Mouse (Mus musculus) cerebellum, postnatal 36 days (tissue): ENCODE data around the gene Loxl3.

Source experiments
- DNase-seq, 2 experiments: peaks; one replicate each; pipeline ENCODE4 v3.0.0; 2021 to 2022; ENCODE audit warnings: mixed read lengths in 2 of 2

Loxl3 gene

GRCm38 (mm10) chr6:83019044-83019443 lies 14.9 kb upstream of the Loxl3 start:
- DNase-seq, result no peak

GRCm38 (mm10) chr6:83020121-83020520 lies 13.9 kb upstream of the Loxl3 start:
- DNase-seq, result no peak

- no peak for DNase-seq
Measured at GRCm38 (mm10) chr6:83020836-83021593, 13.0 kb upstream of the Loxl3 start.

GRCm38 (mm10) chr6:83023008-83023407 lies 11.0 kb upstream of the Loxl3 start:
- no peak for DNase-seq

GRCm38 (mm10) chr6:83023786-83024185 lies 10.2 kb upstream of the Loxl3 start:
- DNase-seq, result no peak

GRCm38 (mm10) chr6:83024421-83024820 lies 9.6 kb upstream of the Loxl3 start:
- DNase-seq, result no peak

GRCm38 (mm10) chr6:83025221-83025620 lies 8.8 kb upstream of the Loxl3 start:
- DNase-seq, result no peak

- no peak for DNase-seq
Measured at GRCm38 (mm10) chr6:83027293-83027692, 6.7 kb upstream of the Loxl3 start.

GRCm38 (mm10) chr6:83027706-83028105 lies 6.3 kb upstream of the Loxl3 start:
- no peak for DNase-seq

GRCm38 (mm10) chr6:83029777-83030176 lies 4.2 kb upstream of the Loxl3 start:
- no peak for DNase-seq

- DNase-seq, result no peak
Measured at GRCm38 (mm10) chr6:83031111-83031510, 2.9 kb upstream of the Loxl3 start.

GRCm38 (mm10) chr6:83031921-83032590 lies 1.9 kb upstream of the Loxl3 start:
- DNase-seq, result no peak

- DNase-seq, result no peak
Measured at GRCm38 (mm10) chr6:83032769-83033191, 1.2 kb upstream of the Loxl3 start.

GRCm38 (mm10) chr6:83034463-83035055 lies 586 bp downstream of the Loxl3 start:
- DNase-seq, result no peak

- DNase-seq, result no peak
Measured at GRCm38 (mm10) chr6:83037188-83037587, 3.2 kb downstream of the Loxl3 start.

- peak; percentile 91 to 92 for DNase-seq
Measured at GRCm38 (mm10) chr6:83038496-83039012, 4.6 kb downstream of the Loxl3 start.

- no peak for DNase-seq
Measured at GRCm38 (mm10) chr6:83040601-83041000, 6.6 kb downstream of the Loxl3 start.

GRCm38 (mm10) chr6:83043561-83043960 lies 9.6 kb downstream of the Loxl3 start:
- no peak for DNase-seq

GRCm38 (mm10) chr6:83043993-83044392 lies 10.0 kb downstream of the Loxl3 start:
- DNase-seq, result no peak

- DNase-seq, result no peak
Measured at GRCm38 (mm10) chr6:83044742-83045141, 10.8 kb downstream of the Loxl3 start.

GRCm38 (mm10) chr6:83049367-83049766 lies 15.4 kb downstream of the Loxl3 start:
- no peak for DNase-seq

- peak in 1 of 2 experiments; percentile 25 for DNase-seq
Measured at GRCm38 (mm10) chr6:83053136-83053960, 19.4 kb downstream of the Loxl3 start.
